Mouse (Mus musculus) neural tube, embryonic 13.5 days (tissue): ENCODE results near the gene Atp6v0a1. TPM values are rescaled to one million over a fixed set of nuclear protein-coding genes. Genes with fewer than 3 reads are reported as not detected.
A peak's percentile ranks its signal among the peaks of the same experiment; 100 is the strongest.

Experiments used
- ATAC-seq: fragments of 200-750 bp; cut with Nextera tagmentation; 2 replicates; pipeline ENCODE4 v1.8.0; 2017; ENCODE audit warnings: low read depth, mild to moderate bottlenecking, moderate TSS enrichment, moderate library complexity
- H3K27ac ChIP-seq: fragments of 300-500 bp; sonication (generic); replicated peaks from 2 replicates; pipeline ENCODE4 v1.5.1; 2015; ENCODE audit warnings: moderate library complexity, mild to moderate bottlenecking, inconsistent platforms
- H3K27me3 ChIP-seq: fragments of 300-500 bp; sonication (generic); 2 replicates; pipeline ENCODE4 v1.6.1; 2015; ENCODE audit warnings: mild to moderate bottlenecking, inconsistent platforms
- H3K36me3 ChIP-seq: fragments of 300-500 bp; sonication (generic); 2 replicates; pipeline ENCODE4 v1.6.1; 2015; ENCODE audit warnings: mild to moderate bottlenecking, inconsistent platforms
- H3K4me1 ChIP-seq: fragments of 300-500 bp; sonication (generic); replicated peaks from 2 replicates; pipeline ENCODE4 v1.6.1; 2015; ENCODE audit warnings: inconsistent platforms
- H3K4me2 ChIP-seq: fragments of 300-500 bp; sonication (generic); 2 replicates; pipeline ENCODE4 v1.6.1; 2015; ENCODE audit warnings: inconsistent platforms, mild to moderate bottlenecking, moderate library complexity
- H3K4me3 ChIP-seq: fragments of 300-500 bp; sonication (generic); 2 replicates; pipeline ENCODE4 v1.5.1; 2015; ENCODE audit warnings: mild to moderate bottlenecking, inconsistent platforms
- H3K9ac ChIP-seq: fragments of 300-500 bp; sonication (generic); 2 replicates; pipeline ENCODE4 v1.6.1; 2015; ENCODE audit warnings: moderate library complexity, mild to moderate bottlenecking, inconsistent platforms
- H3K9me3 ChIP-seq: fragments of 300-500 bp; sonication (generic); 2 replicates; pipeline ENCODE4 v1.6.1; 2016; ENCODE audit warnings: inconsistent platforms
- WGBS: fragments of 180-500 bp; shearing (Covaris S2); methylation state at CpG from one replicate; pipeline ENCODE4 v1.1.7; 2015; 5-methylcytosine and 5-hydroxymethylcytosine counted together
- polyA plus RNA-seq: library from polyadenylated mRNA; unstranded; fragments of >200 nt; fragmentation: Nextera tagmentation; extraction: Ambion mirVana; gene quantifications from 2 replicates; pipeline ENCODE4 v1.2.1, GENCODE M21; 2015

The Atp6v0a1 gene
- polyA plus RNA-seq, 1 experiment from 2014 or later = 111 TPM

- H3K27me3 ChIP-seq = peaks cover 39% of the 10 kb centered on the region
- peak within 1 kb of the TSS; percentile 92 for H3K27ac ChIP-seq
- H3K4me2 ChIP-seq = peak within 1 kb of the TSS; percentile 99
- peaks cover 6% of the 10 kb centered on the region; the same call in 1 of the 2 replicates for H3K36me3 ChIP-seq
- no peaks in the 10 kb centered on the region for H3K9me3 ChIP-seq
- peak within 1 kb of the TSS; percentile 69 for H3K4me3 ChIP-seq
- ATAC-seq = peak; percentile 89
- WGBS = under 1% methylated on average over 51 of the region's 51 CpGs
- peaks cover 47% of the 10 kb centered on the region for H3K4me1 ChIP-seq
- peak within 1 kb of the TSS; percentile 95 for H3K9ac ChIP-seq
Measured at GRCm38 (mm10) chr11:101082208-101083082, 73.2 kb downstream of the Atp6v0a1 start, which contains the start of gene Coasy. Gene Coasy (plus strand): TSS chr11:101082565.

DNA sequence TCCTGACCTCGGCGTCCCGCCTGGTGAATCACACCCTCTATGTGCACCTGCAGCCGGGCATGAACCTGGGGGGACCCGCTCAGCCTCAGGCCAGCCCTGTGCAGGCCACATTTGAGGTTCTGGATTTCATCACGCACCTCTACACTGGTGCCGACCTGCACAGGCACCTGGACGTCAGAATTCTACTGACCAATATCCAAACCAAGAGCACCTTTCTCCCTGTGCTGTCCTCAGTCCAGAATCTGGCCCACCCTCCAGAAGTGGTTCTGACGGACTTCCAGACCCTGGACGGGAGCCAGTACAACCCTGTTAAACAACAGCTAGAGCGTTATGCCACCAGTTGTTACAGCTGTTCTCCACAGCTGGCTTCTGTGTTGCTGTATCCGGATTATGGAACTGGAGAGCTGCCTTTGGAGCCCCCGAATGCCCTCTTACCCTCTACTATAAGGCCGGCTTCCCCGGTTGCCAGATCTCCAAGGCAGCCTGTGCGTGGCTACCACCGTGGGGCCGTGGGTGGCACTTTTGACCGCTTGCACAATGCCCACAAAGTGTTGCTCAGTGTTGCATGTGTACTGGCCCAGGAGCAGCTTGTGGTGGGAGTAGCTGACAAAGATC, 73.9 kb downstream of the Atp6v0a1 start:
- no peak; the same call in 1 of the 2 replicates for ATAC-seq
- Histone ChIP-seq H3K9me3 (no peaks in the 10 kb centered on the region), H3K9ac (peak overlapping the region; percentile 95), H3K4me2 (peak overlapping the region; percentile 99), H3K27ac (peak overlapping the region; percentile 92), H3K4me3 (peak overlapping the region; percentile 69), H3K27me3 (peaks cover 32% of the 10 kb centered on the region), H3K36me3 (peaks cover 6% of the 10 kb centered on the region; the same call in 1 of the 2 replicates), H3K4me1 (peaks cover 54% of the 10 kb centered on the region)
- WGBS = 28% methylated on average over 19 of the region's 19 CpGs

DNA sequence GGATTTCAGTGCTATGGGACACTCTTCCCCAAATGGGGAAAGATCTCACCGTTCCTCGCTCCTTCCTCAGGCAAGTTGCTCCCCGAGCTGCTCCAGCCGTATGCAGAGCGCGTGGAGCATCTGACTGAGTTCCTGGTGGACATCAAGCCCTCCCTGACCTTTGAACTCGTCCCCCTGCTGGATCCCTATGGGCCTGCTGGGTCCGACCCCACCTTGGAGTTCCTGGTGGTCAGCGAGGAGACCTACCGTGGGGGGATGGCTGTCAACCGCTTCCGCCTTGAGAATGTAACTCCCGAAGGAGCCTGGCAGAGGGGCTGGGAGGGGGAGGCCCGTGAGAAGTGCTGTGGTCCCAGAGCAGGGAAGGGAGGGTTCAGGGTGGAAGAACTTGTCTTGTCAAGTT, 75.0 kb downstream of the Atp6v0a1 start:
- Histone ChIP-seq H3K27ac (no peak overlapping the region), H3K9ac (0 out of 2 replicates have a peak overlapping the region, but pooled peaks have one; percentile 36), H3K27me3 (peaks cover 21% of the 10 kb centered on the region), H3K4me2 (no peak overlapping the region), H3K4me3 (no peak overlapping the region), H3K4me1 (peaks cover 60% of the 10 kb centered on the region), H3K36me3 (peaks cover 15% of the 10 kb centered on the region), H3K9me3 (no peaks in the 10 kb centered on the region)
- ATAC-seq = no peak
- 78% methylated on average over 14 of the region's 14 CpGs for WGBS

DNA sequence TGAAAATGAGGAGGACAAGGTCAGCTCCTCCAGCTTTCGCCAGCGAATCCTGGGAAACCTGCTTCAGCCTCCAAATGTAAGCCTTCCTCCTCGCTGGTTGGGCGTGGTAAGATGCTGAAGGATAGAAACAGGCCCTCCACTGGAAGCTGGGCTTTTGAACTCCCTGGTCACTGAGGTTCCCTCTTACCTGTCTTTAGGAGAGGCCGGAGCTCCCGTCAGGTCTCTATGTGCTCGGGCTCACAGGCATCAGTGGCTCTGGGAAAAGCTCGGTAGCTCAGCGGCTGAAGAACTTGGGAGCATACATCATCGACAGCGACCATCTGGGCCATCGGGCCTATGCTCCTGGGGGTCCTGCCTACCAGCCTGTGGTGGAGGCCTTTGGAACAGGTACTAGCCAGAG, 75.6 kb downstream of the Atp6v0a1 start:
- H3K27me3 ChIP-seq = peaks cover 16% of the 10 kb centered on the region
- H3K9me3 ChIP-seq = no peaks in the 10 kb centered on the region
- peaks cover 20% of the 10 kb centered on the region for H3K36me3 ChIP-seq
- no peak overlapping the region for H3K27ac ChIP-seq
- H3K4me2 ChIP-seq = no peak overlapping the region
- 95% methylated on average over 12 of the region's 12 CpGs for WGBS
- no peak overlapping the region for H3K9ac ChIP-seq
- H3K4me3 ChIP-seq = no peak overlapping the region
- H3K4me1 ChIP-seq = peaks cover 56% of the 10 kb centered on the region
- no peak for ATAC-seq

DNA sequence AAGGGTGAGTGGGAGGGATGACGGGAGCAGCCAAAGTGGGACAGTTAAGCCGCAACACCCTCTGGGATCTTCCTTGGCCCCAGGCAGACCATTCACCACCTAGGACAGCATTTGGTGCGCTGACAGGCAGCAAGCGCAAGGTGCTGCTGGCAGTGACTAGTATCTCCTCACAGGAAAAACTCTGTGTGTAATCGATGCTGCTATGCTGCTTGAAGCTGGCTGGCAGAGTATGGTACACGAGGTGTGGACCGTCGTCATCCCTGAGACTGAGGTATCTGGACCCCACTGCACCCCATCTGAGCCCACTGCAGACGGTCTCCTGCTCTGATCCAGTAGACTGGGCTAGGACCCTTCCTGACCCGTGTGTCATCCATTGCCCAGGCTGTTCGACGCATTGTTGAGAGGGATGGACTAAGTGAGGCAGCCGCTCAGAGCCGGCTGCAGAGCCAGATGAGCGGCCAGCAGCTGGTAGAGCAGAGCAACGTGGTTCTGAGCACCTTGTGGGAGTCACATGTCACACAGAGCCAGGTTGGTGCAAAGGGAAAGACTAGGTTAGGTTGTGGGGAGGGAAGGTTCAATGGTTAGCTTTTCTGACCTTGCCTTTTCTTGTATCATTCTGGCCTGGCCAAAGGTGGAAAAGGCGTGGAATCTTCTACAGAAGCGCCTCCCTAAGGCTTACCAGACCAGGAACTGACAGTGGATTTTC, 76.5 kb downstream of the Atp6v0a1 start:
- WGBS = 93% methylated on average over 18 of the region's 18 CpGs
- ATAC-seq = no peak
- Histone ChIP-seq H3K27ac (peak overlapping the region; percentile 87; the same call in 1 of the 2 replicates), H3K4me2 (0 out of 2 replicates have a peak overlapping the region, but pooled peaks have one; percentile 96), H3K27me3 (peaks cover 6% of the 10 kb centered on the region), H3K9me3 (no peaks in the 10 kb centered on the region), H3K9ac (peak overlapping the region; percentile 85), H3K36me3 (peaks cover 30% of the 10 kb centered on the region), H3K4me3 (no peak overlapping the region), H3K4me1 (peaks cover 53% of the 10 kb centered on the region)

- Histone ChIP-seq H3K4me1 (peaks cover 51% of the 10 kb centered on the region), H3K9me3 (no peaks in the 10 kb centered on the region), H3K36me3 (peaks cover 35% of the 10 kb centered on the region), H3K4me2 (peak overlapping the region; percentile 96), H3K27me3 (peaks cover under 1% of the 10 kb centered on the region; the same call in 1 of the 2 replicates), H3K27ac (peak overlapping the region; percentile 87), H3K4me3 (peak overlapping the region; percentile 56), H3K9ac (peak overlapping the region; percentile 85)
- 89% methylated on average over 6 of the region's 6 CpGs for WGBS
- ATAC-seq = no peak
Measured at GRCm38 (mm10) chr11:101086323-101086674, 77.0 kb downstream of the Atp6v0a1 start.

DNA sequence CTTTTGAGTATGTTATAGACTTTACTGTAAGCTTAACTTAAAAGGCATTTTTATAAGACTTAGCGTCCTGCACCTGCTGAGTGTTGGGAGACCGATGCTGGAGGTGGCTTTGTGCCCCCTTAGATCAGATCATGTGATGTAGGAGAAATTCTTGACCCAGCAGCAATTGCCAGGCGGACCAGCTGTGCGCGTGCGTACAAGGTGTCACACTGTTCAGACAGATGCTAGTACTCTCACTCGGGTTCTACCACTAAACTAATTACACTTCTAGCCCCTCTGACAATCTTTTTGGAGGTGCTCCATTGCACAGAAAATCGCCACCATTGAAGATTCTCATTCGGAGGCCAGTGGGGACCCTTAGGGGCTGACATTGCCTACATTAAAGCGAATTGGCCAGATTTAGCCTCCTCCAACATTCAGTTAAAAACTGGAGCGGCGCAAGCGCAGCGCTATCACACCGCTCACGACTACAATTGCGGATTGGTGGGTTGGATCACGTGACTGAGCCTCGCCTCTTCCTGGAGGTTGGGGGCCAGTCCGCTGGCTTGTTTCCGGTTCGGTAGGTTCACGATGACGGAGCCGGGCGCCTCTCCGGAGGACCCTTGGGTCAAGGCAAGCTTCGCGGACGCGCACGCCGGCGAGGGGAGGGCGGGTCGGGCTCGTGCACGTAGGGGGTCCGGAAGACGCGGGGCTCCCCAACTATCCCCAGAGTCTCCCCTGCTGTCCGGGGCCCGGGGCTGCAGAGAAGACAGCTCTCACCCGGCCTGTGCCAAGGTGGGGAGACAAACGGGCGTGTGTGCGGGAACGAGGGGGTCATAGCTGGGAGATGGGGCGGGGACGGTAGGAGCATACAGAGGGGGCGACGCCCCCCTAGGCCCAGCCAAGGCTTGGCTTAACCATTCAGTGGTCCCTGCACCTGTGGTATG, 77.8 kb downstream of the Atp6v0a1 start, which contains the start of gene Mlx:
TSS of gene Mlx (plus strand) at position 522 of the 926 bp plus-strand sequence.
- peak; percentile 75 for ATAC-seq

DNA sequence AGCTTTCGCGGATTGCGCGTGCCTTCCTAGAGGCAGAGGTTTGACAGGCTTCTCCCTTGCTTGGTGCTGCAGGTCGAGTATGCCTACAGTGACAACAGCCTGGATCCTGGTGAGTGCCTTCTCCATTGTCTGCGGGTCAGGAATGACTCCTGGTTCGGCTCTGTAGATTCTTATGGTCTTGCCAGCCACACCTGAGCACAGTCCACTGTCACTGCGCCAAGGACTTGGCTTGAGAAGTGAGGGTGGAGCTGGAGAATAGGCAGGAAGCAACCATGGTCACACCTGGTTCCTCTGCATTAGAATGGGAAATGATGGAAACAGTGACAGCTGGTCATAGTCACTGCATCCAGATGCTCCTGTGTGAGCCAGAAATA, 78.4 kb downstream of the Atp6v0a1 start:
- H3K4me1 ChIP-seq = peaks cover 43% of the 10 kb centered on the region
- peak overlapping the region; percentile 56 for H3K4me3 ChIP-seq
- peaks cover 49% of the 10 kb centered on the region for H3K36me3 ChIP-seq
- peak overlapping the region; percentile 87 for H3K27ac ChIP-seq
- H3K9ac ChIP-seq = peak overlapping the region; percentile 85
- peak overlapping the region; percentile 96 for H3K4me2 ChIP-seq
- no peak; the same call in 1 of the 2 replicates for ATAC-seq
- WGBS = 11% methylated on average over 8 of the region's 8 CpGs
- H3K27me3 ChIP-seq = no peaks in the 10 kb centered on the region
- H3K9me3 ChIP-seq = no peaks in the 10 kb centered on the region

More for the DNA sequence above, 77.8 kb downstream of the Atp6v0a1 start, which contains the start of gene Mlx:
- 2% methylated on average over 52 of the region's 52 CpGs for WGBS
- no peaks in the 10 kb centered on the region for H3K27me3 ChIP-seq
- H3K4me3 ChIP-seq = peak within 1 kb of the TSS; percentile 56
- peaks cover 42% of the 10 kb centered on the region for H3K36me3 ChIP-seq
- peaks cover 43% of the 10 kb centered on the region for H3K4me1 ChIP-seq
- H3K4me2 ChIP-seq = peak within 1 kb of the TSS; percentile 96
- peak within 1 kb of the TSS; percentile 85 for H3K9ac ChIP-seq
- peak within 1 kb of the TSS; percentile 87 for H3K27ac ChIP-seq
- H3K9me3 ChIP-seq = no peaks in the 10 kb centered on the region

GRCm38 (mm10) chr11:101089931-101090330, 80.7 kb downstream of the Atp6v0a1 start:
- peaks cover 57% of the 10 kb centered on the region for H3K36me3 ChIP-seq
- H3K9ac ChIP-seq = no peak overlapping the region
- H3K4me3 ChIP-seq = no peak overlapping the region
- H3K9me3 ChIP-seq = no peaks in the 10 kb centered on the region
- H3K4me1 ChIP-seq = peaks cover 43% of the 10 kb centered on the region
- H3K4me2 ChIP-seq = no peak overlapping the region
- H3K27me3 ChIP-seq = no peaks in the 10 kb centered on the region
- ATAC-seq = no peak
- WGBS = 93% methylated on average over 1 of the region's 1 CpGs
- H3K27ac ChIP-seq = no peak overlapping the region

GRCm38 (mm10) chr11:101094930-101095313, 85.7 kb downstream of the Atp6v0a1 start:
- ATAC-seq = peak; percentile 34
- peak overlapping the region; percentile 82 for H3K9ac ChIP-seq
- peaks cover 75% of the 10 kb centered on the region for H3K36me3 ChIP-seq
- peak overlapping the region; percentile 80 for H3K4me3 ChIP-seq
- H3K9me3 ChIP-seq = no peaks in the 10 kb centered on the region
- H3K27me3 ChIP-seq = no peaks in the 10 kb centered on the region
- H3K4me2 ChIP-seq = peak overlapping the region; percentile 88
- WGBS = 1% methylated on average over 18 of the region's 18 CpGs
- 0 out of 2 replicates have a peak overlapping the region, but pooled peaks have one; percentile 91 for H3K27ac ChIP-seq
- H3K4me1 ChIP-seq = peaks cover 23% of the 10 kb centered on the region
